Mouse (Mus musculus) lung, postnatal 0 days (tissue): ENCODE results near the gene Fam169a.

Experiments
- CTCF ChIP-seq: IDR thresholded peaks from 2 replicates; pipeline ENCODE4 v1.5.1; 2016; ENCODE audit warnings: antibody characterized with exemption, mild to moderate bottlenecking
- EP300 ChIP-seq: IDR thresholded peaks from 2 replicates; pipeline ENCODE4 v1.6.1; 2016; ENCODE audit warnings: antibody characterized with exemption, mild to moderate bottlenecking, control low read depth

- TF ChIP-seq CTCF (no peak), EP300 (no peak)
Observed at GRCm38 (mm10) chr13:97067691-97068090, 605 bp downstream of the Fam169a start.
